Mouse (Mus musculus) layer of hippocampus, adult 9-10 months (tissue): Measurements from ENCODE around the gene Pon3.

ENCODE experiments used
- DNase-seq: peaks from one replicate; pipeline ENCODE4 v3.0.0; 2022; ENCODE audit warnings: low spot score

Pon3 gene

GRCm38 (mm10) chr6:5255722-5256451 is at the start of gene Pon3:
Gene Pon3 (minus strand): TSS chr6:5256286.
- no peak for DNase-seq

- DNase-seq: no peak
These were observed 48.9 kb upstream of the Pon3 start for GRCm38 (mm10) chr6:5304956-5305355.

- DNase-seq: no peak
These were observed 44.5 kb upstream of the Pon3 start for GRCm38 (mm10) chr6:5300629-5301028.

GRCm38 (mm10) chr6:5299561-5299960 is 43.5 kb upstream of the Pon3 start:
- no peak for DNase-seq

GRCm38 (mm10) chr6:5298092-5298554 is 42.0 kb upstream of the Pon3 start, which contains the start of gene Pon2:
Gene Pon2 (minus strand): TSS chr6:5298455.
- no peak for DNase-seq

GRCm38 (mm10) chr6:5297321-5298091 is 41.4 kb upstream of the Pon3 start:
- no peak for DNase-seq

GRCm38 (mm10) chr6:5296067-5296466 is 40.0 kb upstream of the Pon3 start:
- DNase-seq: no peak

GRCm38 (mm10) chr6:5294659-5295449 is 38.8 kb upstream of the Pon3 start:
- DNase-seq: no peak

GRCm38 (mm10) chr6:5292841-5293240 is 36.8 kb upstream of the Pon3 start:
- no peak for DNase-seq

- DNase-seq: no peak
These were observed 35.4 kb upstream of the Pon3 start for GRCm38 (mm10) chr6:5291450-5291849.

- DNase-seq: no peak
These were observed 31.8 kb upstream of the Pon3 start for GRCm38 (mm10) chr6:5287919-5288318.

GRCm38 (mm10) chr6:5287392-5287791 is 31.3 kb upstream of the Pon3 start:
- no peak for DNase-seq

- no peak for DNase-seq
These were observed 26.3 kb upstream of the Pon3 start for GRCm38 (mm10) chr6:5282418-5282817.

- no peak for DNase-seq
These were observed 24.7 kb upstream of the Pon3 start for GRCm38 (mm10) chr6:5280576-5281305.

- no peak for DNase-seq
These were observed 21.9 kb upstream of the Pon3 start for GRCm38 (mm10) chr6:5277972-5278371.

GRCm38 (mm10) chr6:5269641-5270040 is 13.6 kb upstream of the Pon3 start:
- no peak for DNase-seq

- no peak for DNase-seq
These were observed 8.7 kb upstream of the Pon3 start for GRCm38 (mm10) chr6:5264793-5265192.

- DNase-seq: no peak
These were observed 7.3 kb upstream of the Pon3 start for GRCm38 (mm10) chr6:5263250-5263999.

- no peak for DNase-seq
These were observed 6.5 kb upstream of the Pon3 start for GRCm38 (mm10) chr6:5262322-5263249.

GRCm38 (mm10) chr6:5255291-5255690 is 795 bp downstream of the Pon3 start:
- no peak for DNase-seq
